Mouse (Mus musculus): Measurements from ENCODE around the gene Dot1l. TPM values are rescaled to one million over a fixed set of nuclear protein-coding genes. Genes with fewer than 3 reads are reported as not detected.

Gene Dot1l
- total and polyA plus RNA-seq, 3 experiments = 3.3 to 43.8 (median 13.3) TPM

GRCm38 (mm10) chr10:80821991-80822390 is 67.0 kb downstream of the Dot1l start:
- Histone ChIP-seq H3K9me3 (replicated peaks; ENCODE audit: low read length) (no peaks in the 10 kb centered on the region), H3K4me3 (replicated peaks in 1 of 3; ENCODE audit: low read depth in 2 of 3, low read length in 2 of 3, poor library complexity in 1 of 3) (no peak overlapping the region), H3K79me2 (replicated peaks; ENCODE audit: control insufficient read depth, extremely low read depth, insufficient read depth, poor library complexity, severe bottlenecking) (peaks cover 4% of the 10 kb centered on the region), H3K36me3 (replicated peaks in 1 of 2; ENCODE audit: control insufficient read depth in 1 of 2, insufficient read depth in 1 of 2, low read length in 1 of 2) (no peaks in the 10 kb centered on the region), H3K27ac (ENCODE audit: insufficient read depth, low read depth) (no peak overlapping the region), H3K9ac (ENCODE audit: insufficient read depth, low read depth) (no peak overlapping the region), H3K4me1 (ENCODE audit: control insufficient read depth in 1 of 2, insufficient read depth in 2 of 2) (peaks cover 2 to 20% of the 10 kb centered on the region in 2 experiments; a peak in 2 of 4 replicates), H3K4me2 (ENCODE audit: insufficient read depth, low read depth, poor library complexity, severe bottlenecking) (no peak overlapping the region), H3K27me3 (replicated peaks) (no peaks in the 10 kb centered on the region)
- dilution Hi-C loops (cut with MboI; ENCODE audit: extremely low pct_ligation_motif_present, extremely low pct_unique_long_range_greater_than_20kb, low sequenced_read_pairs) = no loop called here
- in situ Hi-C loops (cut with MboI; ENCODE audit: low pct_ligation_motif_present, low pct_unique_long_range_greater_than_20kb, low sequenced_read_pairs) = loop anchor here (5.0 kb wide), 1 partner anchor 35 kb away; the partner anchor contains the start of genes Lsm7 and Sppl2b
- DNase-seq (ENCODE audit: extremely low read depth) = peak; percentile 38
- TF ChIP-seq MAZ (IDR thresholded peaks at IDR 0.05; ENCODE audit: low read depth, low read length) (no peak), CTCF (conservative IDR thresholded peaks at IDR 0.05 in 1 of 2, IDR thresholded peaks at IDR 0.05 in 1 of 2; ENCODE audit: low read depth in 2 of 2, low read length in 2 of 2) (peak in 1 of 2 experiments; percentile 86; a peak in 3 of 4 replicates), SMC3 (IDR thresholded peaks at IDR 0.05; ENCODE audit: low read depth, low read length) (peak; percentile 72), ZC3H11A (IDR thresholded peaks at IDR 0.05; ENCODE audit: low read depth, low read length) (peak; percentile 19; the same call in 1 of the 2 replicates), TCF12 (IDR thresholded peaks at IDR 0.05; ENCODE audit: low read depth, low read length) (no peak), RAD21 (IDR thresholded peaks at IDR 0.05; ENCODE audit: low read depth, low read length) (peak; percentile 56), HCFC1 (IDR thresholded peaks at IDR 0.05; ENCODE audit: low read depth, low read length) (peak; percentile 26; the same call in 1 of the 2 replicates), ZNF384 (IDR thresholded peaks at IDR 0.05; ENCODE audit: low read depth, low read length) (peak; percentile 89), MYC (IDR thresholded peaks at IDR 0.05; ENCODE audit: low read depth, low read length) (peak; percentile 98)

- H3K4me1 ChIP-seq (ENCODE audit: control insufficient read depth in 1 of 2, insufficient read depth in 2 of 2) = peaks cover 2 to 20% of the 10 kb centered on the region in 2 experiments; a peak in 2 of 4 replicates
- peaks cover 9% of the 10 kb centered on the region for H3K79me2 ChIP-seq (replicated peaks; ENCODE audit: control insufficient read depth, extremely low read depth, insufficient read depth, poor library complexity, severe bottlenecking)
- dilution Hi-C loops (cut with MboI; ENCODE audit: extremely low pct_ligation_motif_present, extremely low pct_unique_long_range_greater_than_20kb, low sequenced_read_pairs) (no loop called here), in situ Hi-C loops (cut with MboI; ENCODE audit: low pct_ligation_motif_present, low pct_unique_long_range_greater_than_20kb, low sequenced_read_pairs) (loop anchor here (5.0 kb wide), 1 partner anchor 35 kb away; the partner anchor contains the start of genes Lsm7 and Sppl2b)
- no peak for TF ChIP-seq ETS1 (conservative IDR thresholded peaks at IDR 0.05; ENCODE audit: low read depth, low read length)
- no peak overlapping the region for H3K4me3 ChIP-seq (replicated peaks in 1 of 3; ENCODE audit: low read depth in 2 of 3, low read length in 2 of 3, poor library complexity in 1 of 3)
- H3K27me3 ChIP-seq (replicated peaks) = no peaks in the 10 kb centered on the region
- H3K27ac ChIP-seq (ENCODE audit: insufficient read depth, low read depth) = no peak overlapping the region
- H3K9ac ChIP-seq (ENCODE audit: insufficient read depth, low read depth) = no peak overlapping the region
- no peaks in the 10 kb centered on the region for H3K9me3 ChIP-seq (replicated peaks; ENCODE audit: low read length)
- H3K36me3 ChIP-seq (replicated peaks in 1 of 2; ENCODE audit: control insufficient read depth in 1 of 2, insufficient read depth in 1 of 2, low read length in 1 of 2) = peaks cover under 1 to 2% of the 10 kb centered on the region in 2 experiments
- no peak overlapping the region for H3K4me2 ChIP-seq (ENCODE audit: insufficient read depth, low read depth, poor library complexity, severe bottlenecking)
- no peak for DNase-seq (ENCODE audit: extremely low read depth)
Measured at GRCm38 (mm10) chr10:80822528-80822927, 67.5 kb downstream of the Dot1l start.

GRCm38 (mm10) chr10:80823316-80823715 is 68.3 kb downstream of the Dot1l start:
- Histone ChIP-seq H3K79me2 (replicated peaks; ENCODE audit: control insufficient read depth, extremely low read depth, insufficient read depth, poor library complexity, severe bottlenecking) (peaks cover 17% of the 10 kb centered on the region), H3K9ac (ENCODE audit: insufficient read depth, low read depth) (no peak overlapping the region), H3K27me3 (replicated peaks) (no peaks in the 10 kb centered on the region), H3K4me3 (replicated peaks in 1 of 3; ENCODE audit: low read depth in 2 of 3, low read length in 2 of 3, poor library complexity in 1 of 3) (no peak overlapping the region), H3K9me3 (replicated peaks; ENCODE audit: low read length) (no peaks in the 10 kb centered on the region), H3K36me3 (replicated peaks in 1 of 2; ENCODE audit: control insufficient read depth in 1 of 2, insufficient read depth in 1 of 2, low read length in 1 of 2) (peaks cover 8 to 10% of the 10 kb centered on the region in 2 experiments), H3K4me2 (ENCODE audit: insufficient read depth, low read depth, poor library complexity, severe bottlenecking) (no peak overlapping the region), H3K27ac (ENCODE audit: insufficient read depth, low read depth) (no peak overlapping the region), H3K4me1 (ENCODE audit: control insufficient read depth in 1 of 2, insufficient read depth in 2 of 2) (peaks cover 6 to 28% of the 10 kb centered on the region in 2 experiments)
- DNase-seq (ENCODE audit: extremely low read depth) = no peak
- in situ Hi-C loops (cut with MboI; ENCODE audit: low pct_ligation_motif_present, low pct_unique_long_range_greater_than_20kb, low sequenced_read_pairs) = loop anchor here (5.0 kb wide), 1 partner anchor 34 kb away; the partner anchor contains the start of genes Lsm7 and Sppl2b
- TF ChIP-seq CTCF (conservative IDR thresholded peaks at IDR 0.05 in 1 of 2, IDR thresholded peaks at IDR 0.05 in 1 of 2; ENCODE audit: low read depth in 2 of 2, low read length in 2 of 2) (no peak), CHD2 (IDR thresholded peaks at IDR 0.05; ENCODE audit: low read length) (no peak), GABPA (IDR thresholded peaks at IDR 0.05; ENCODE audit: insufficient replicate concordance, low read depth, low read length) (no peak), SMC3 (IDR thresholded peaks at IDR 0.05; ENCODE audit: low read depth, low read length) (no peak), BHLHE40 (IDR thresholded peaks at IDR 0.05; ENCODE audit: low read depth, low read length) (no peak), RCOR1 (conservative IDR thresholded peaks at IDR 0.05; ENCODE audit: low read depth, low read length) (no peak), ZMIZ1 (IDR thresholded peaks at IDR 0.05; ENCODE audit: low read depth, low read length) (no peak), JUN (IDR thresholded peaks at IDR 0.05; ENCODE audit: insufficient read depth, low read depth, low read length) (no peak), IRF4 (IDR thresholded peaks at IDR 0.05; ENCODE audit: low read depth, low read length) (no peak), MAX (IDR thresholded peaks at IDR 0.05; ENCODE audit: low read length) (no peak), EP300 (IDR thresholded peaks at IDR 0.05; ENCODE audit: low read length) (no peak), ETS1 (conservative IDR thresholded peaks at IDR 0.05; ENCODE audit: low read depth, low read length) (no peak), CHD1 (IDR thresholded peaks at IDR 0.05; ENCODE audit: low read depth, low read length) (no peak), RAD21 (IDR thresholded peaks at IDR 0.05; ENCODE audit: low read depth, low read length) (no peak), PAX5 (IDR thresholded peaks at IDR 0.05; ENCODE audit: low read length) (no peak), ELF1 (IDR thresholded peaks at IDR 0.05; ENCODE audit: low read depth, low read length) (no peak), USF1 (IDR thresholded peaks at IDR 0.05; ENCODE audit: low read depth, low read length) (no peak), KAT2A (IDR thresholded peaks at IDR 0.05; ENCODE audit: insufficient replicate concordance, low read length) (no peak)
- dilution Hi-C loops (cut with MboI; ENCODE audit: extremely low pct_ligation_motif_present, extremely low pct_unique_long_range_greater_than_20kb, low sequenced_read_pairs) = no loop called here
